Mouse (Mus musculus) right cerebral cortex, postnatal 36 days (tissue): Measurements from ENCODE around the gene Six6.

Source experiments
- DNase-seq, 2 experiments: peaks; one replicate each; pipeline ENCODE4 v3.0.0; 2022; ENCODE audit warnings: low spot score in 2 of 2, mixed read lengths in 1 of 2

Six6 gene

DNA sequence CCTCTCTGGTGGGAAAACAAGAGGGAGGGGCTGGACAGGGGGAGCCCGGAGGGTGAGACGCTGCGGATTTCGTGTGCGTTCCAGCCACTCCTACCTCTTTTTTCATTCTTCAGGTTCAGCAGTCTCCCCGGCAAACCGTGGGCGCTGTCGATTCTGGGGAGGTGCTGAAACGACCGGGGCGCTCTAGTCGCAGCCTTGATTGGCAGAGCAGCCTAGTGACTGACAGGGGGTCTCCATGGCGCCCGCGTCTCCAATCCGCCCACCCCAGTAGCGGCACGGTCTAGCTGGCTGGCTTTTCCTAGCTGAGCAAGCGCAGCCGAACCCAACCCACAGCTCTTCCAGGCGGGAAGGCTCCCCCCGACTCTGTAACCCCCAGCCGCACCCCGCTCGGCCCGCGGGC is at the start of gene Six6:
Six6 (plus strand) TSS at position 277 of the 400 bp plus-strand sequence.
- DNase-seq: no peak

DNA sequence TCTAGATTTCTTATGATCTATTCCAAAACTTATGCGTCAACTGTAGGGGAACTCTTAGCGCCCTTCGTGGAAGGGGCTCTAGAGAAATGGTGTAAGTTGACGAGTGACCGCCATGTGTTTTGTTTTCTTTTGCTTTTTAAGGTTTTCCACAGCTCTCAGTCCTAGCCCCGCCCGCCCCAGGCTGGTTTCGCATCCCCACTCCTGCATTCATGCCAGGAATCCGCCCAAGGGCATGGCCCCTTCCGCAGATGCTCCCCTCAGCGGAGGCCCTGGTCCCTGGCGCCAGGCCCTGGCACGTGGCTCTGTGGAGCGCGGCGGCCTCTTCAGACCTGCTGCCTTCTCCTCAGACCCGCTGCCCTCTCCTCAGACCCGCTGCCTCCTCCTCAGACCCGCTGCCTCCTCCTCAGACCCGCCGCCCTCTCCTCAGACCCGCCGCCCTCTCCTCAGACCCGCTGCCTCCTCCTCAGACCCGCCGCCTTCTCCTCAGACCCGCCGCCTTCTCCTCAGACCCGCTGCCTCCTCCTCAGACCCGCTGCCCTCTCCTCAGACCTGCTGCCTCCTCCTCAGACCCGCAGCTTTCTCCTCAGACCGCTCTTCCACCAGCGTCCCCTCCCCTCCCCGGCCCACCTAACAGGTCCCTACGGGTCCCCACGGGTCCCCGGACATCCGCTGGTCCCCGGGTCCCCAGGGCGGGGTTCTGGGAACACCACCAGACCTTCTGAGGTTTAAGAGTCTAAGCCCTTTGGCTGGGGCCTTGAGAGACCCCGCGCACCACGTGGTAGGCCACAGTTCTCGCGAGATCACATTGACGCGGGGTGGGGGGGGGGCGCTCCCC is 22.3 kb upstream of the Six6 start:
- no peak for DNase-seq

- no peak for DNase-seq
Observed at GRCm38 (mm10) chr12:72936751-72937150, 2.9 kb upstream of the Six6 start.

DNA sequence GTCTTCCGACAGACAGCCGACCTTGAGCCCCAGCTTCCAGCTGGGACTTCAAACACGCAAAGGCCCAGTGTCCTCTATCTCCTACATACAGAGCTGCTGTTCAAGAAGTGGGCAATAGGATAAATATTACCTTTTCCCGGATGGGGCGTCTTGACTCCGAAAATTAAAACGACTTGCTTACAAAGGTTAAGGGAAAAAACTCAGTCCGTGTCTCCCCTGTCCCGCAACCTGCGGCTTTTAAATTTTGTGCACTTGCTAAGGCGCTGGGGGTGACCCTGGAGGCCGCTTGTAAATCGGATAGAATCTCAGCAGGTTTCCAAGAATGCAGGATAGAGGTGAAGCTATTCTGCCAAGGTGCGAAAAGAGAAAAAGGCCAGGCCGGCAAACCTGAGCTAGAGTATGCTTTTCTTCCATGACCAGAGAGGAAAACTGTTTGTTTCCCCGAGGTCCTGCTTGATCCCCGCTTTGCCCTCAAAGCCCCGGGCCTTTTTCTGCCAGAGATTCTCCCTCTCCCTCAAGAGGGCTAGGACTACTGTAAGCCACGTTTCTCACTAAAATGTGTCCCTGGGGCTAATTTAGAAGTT is 2.1 kb upstream of the Six6 start:
- no peak for DNase-seq

DNA sequence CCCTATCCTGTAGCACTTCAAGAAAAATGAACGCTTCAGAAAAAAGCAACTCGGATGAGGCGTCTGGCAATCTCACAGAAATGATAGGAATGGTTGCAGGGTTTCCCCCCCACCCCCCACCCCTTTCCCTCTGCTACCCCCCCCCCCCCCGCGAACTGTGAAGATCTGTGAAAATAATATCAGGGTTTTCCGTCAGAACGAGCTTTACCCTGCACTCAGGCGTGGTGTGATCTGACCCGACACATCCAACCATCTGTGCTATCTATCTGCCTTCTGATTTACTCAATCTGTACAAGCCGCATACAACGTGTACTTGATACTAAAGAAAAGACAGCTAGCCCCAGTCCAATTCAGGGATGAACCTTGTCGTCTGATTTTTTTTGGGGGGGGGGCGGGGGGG is 1.5 kb upstream of the Six6 start:
- DNase-seq: no peak

DNA sequence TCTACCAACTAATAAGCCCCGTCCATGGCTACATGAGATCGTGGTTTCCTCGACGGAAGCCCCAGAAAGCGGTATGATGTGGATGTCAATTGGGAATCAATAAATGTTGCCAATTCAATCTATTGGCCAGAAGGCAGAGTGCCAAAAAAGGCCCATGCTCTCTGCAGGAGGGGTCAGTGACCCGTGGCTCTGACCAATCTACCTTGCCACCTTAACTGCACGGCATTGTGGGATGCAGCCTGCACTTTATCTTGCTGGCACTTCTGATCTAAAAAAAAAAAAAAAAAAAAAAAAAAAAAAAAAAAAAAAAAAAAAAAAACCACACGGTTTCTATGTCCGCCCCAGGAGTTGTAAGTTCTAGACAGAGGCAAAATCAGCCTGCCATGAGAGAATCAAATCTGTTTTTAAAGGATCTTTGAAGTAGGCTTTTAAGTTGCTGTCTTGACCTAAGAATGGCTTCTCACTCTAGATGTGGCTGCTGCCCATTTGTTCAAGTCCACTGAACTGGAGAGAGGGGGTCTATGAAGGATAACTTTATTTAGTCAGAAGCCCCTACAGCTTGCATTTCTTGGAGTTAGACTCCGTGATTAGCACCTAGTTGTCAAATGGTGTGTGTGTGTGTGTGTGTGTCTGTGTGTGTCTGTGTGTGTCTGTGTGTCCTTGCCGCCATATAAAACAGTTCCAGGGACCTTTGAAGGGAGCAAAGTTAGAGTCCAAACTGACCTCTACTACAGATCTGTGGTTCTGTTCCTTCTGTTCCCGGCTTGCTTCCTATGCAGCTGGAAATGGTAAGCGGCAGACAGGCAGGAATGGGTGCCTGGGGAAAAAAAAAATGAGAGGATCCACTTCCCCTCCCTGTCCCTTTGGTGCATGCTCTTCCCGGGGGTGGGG is 847 bp upstream of the Six6 start:
- no peak for DNase-seq

DNA sequence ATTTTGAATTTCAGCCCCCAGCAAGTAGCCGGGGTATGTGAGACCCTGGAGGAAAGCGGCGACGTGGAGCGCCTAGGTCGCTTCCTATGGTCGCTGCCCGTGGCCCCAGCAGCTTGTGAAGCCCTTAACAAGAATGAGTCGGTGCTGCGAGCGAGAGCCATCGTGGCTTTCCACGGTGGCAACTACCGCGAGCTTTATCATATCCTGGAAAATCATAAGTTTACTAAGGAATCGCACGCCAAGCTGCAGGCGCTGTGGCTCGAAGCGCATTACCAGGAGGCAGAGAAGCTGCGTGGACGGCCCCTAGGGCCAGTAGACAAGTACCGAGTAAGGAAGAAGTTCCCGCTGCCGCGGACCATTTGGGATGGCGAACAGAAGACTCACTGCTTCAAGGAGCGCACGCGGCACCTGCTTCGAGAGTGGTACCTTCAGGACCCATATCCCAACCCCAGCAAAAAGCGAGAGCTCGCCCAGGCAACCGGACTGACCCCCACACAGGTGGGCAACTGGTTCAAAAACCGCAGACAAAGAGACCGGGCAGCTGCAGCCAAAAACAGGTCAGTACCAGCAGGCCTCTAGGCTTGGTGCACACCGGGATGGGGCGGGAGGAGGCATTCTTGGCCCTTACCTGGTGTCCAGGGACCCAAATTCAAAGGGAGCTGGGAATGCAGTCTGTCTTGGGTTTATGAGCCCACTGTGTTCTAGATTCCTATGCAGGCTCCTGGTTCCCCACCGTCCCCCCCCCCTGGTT is 554 bp downstream of the Six6 start, which contains the start of gene 4930447C04Rik:
4930447C04Rik (minus strand) TSS at position 704 of the 751 bp plus-strand sequence.
- no peak for DNase-seq

GRCm38 (mm10) chr12:72940822-72941397 is 1.2 kb downstream of the Six6 start:
- no peak for DNase-seq

DNA sequence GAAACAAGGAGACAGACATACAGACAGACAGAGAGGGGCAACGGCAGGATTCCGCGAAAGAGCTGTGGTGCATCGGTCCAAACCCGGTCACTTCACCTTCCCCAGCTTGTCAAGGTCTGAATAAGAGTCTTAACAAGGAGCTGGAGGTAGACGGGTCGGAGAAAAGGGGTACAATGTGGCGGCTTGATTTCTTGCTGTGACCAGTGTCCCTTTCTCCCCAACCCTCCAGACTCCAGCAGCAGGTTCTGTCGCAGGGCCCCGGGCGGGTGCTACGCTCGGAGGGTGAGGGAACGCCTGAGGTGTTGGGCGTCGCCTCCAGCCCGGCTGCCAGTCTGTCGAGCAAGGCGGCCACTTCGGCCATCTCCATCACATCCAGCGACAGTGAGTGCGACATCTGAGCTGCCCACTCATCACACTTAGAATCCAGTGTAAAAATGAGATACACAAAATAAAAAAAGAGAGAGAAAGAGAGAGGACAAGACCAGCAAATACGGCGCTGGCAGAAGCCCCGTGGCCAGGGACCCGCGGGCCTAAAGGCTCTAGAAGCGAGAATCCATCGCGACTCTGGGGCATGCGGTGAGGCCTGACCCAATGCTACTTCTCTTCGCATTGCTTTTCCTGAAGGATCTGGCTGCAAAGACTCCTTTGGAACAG is 1.8 kb downstream of the Six6 start:
- DNase-seq: no peak

- no peak for DNase-seq
Observed at GRCm38 (mm10) chr12:72942171-72942570, 2.5 kb downstream of the Six6 start.

GRCm38 (mm10) chr12:72943574-72944110 is 4.0 kb downstream of the Six6 start:
- DNase-seq: no peak

DNA sequence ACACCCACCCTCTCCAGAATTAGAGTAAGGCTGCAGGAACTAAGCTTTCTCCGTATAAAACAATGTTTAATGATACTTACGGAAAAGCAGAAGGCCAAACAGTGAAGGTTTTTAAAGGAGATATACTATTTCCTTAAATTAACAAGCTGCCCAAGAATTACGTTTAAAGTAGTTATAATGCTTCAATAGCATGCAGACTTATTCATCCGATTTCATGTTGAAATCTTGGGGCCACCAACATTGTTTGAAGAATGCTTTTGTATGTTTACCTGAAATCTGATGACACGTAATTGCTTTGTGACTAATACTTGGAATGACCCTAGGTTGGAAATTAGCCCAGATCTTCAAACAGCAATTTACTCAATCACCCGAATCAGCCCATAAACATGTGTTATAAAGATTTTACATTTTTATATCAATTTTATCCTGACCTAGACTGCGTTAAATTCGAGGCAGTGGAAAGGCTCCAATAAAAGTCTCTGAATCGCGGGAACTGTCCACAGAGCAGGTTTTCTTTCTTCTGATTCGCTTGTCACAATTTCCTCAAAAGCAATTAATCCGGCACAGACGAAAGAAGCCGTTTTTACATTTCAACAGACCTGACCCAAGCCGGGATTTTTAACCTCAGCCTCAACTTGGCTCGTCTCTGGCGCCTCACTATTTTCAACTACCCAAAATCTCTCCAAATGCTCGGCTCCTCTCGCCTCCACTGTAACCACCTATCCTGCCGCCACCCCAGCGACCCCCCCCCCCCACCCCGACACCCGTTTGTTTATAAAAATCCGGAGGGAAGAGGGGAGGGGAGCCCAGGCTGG is 4.9 kb downstream of the Six6 start:
- no peak for DNase-seq

DNA sequence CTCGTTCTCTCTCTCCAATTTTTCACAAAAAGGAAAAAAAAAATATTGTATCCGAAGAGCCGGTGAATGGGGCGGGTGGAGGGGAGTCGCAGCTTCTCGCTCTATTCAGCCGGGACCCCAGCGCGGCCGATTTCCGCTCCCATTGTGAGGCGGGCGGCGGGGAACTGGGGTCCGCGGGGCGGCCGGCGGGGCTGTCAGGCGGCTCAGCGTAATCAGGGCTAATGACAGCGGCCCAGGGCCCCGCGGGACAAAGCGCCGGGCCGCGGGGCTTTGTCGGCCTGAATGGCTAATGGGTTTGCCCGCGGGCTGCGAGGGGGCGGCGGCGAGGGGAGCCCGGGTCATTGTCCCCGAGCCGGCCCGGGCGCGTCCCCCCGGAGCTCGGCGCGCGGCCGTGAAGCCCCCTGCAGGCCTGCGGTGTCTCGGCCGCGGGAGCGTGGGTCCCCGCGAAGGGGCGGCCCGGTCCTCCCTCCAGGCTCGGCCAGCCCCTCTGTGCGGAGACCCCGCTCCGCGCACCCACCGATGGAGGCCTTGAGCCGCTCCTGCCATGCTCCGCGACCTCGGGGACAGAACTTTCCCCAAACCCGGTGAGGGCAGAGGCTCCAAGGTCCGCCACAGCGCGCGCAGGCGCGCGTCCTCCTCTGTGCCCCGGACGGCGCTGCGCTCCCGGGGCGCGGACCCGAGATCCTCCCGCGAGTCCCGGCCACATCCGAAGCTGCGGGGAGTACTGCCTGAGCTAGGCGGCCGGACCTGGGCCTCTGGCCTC is 5.8 kb downstream of the Six6 start:
- DNase-seq: no peak

GRCm38 (mm10) chr12:72946064-72946395 is 6.3 kb downstream of the Six6 start:
- DNase-seq: no peak

DNA sequence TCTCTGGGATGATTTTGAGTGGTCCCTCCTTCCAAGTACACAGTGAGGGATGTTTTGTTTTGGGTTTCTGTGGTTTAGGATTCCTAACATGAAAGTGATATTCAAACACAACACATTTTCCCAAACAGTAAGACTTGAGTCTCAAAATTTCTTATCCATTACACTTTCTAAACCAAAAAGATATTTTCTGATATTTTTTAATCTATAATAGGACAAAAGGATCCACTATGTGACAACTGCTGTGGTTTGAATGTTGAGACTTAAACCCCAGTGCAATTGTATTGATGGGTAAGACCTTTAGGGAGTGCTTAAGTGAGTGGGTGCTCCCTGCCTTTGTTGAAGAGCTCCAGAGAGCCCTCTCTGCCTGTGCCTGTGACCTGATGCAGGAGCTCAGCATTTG is 7.1 kb downstream of the Six6 start:
- no peak for DNase-seq

- no peak for DNase-seq
Observed at GRCm38 (mm10) chr12:72947335-72947734, 7.6 kb downstream of the Six6 start.

GRCm38 (mm10) chr12:72953089-72953488 is 13.4 kb downstream of the Six6 start:
- no peak for DNase-seq

GRCm38 (mm10) chr12:72953858-72954257 is 14.2 kb downstream of the Six6 start:
- no peak for DNase-seq

- no peak for DNase-seq
Observed at GRCm38 (mm10) chr12:72954906-72955305, 15.2 kb downstream of the Six6 start.
